Mouse (Mus musculus): Measurements from ENCODE around the gene Ninl. TPM values are rescaled to one million over a fixed set of nuclear protein-coding genes. Genes with fewer than 3 reads are reported as not detected.

Gene Ninl
- 4.7 and 5.1 TPM in 2 replicates for polyA plus RNA-seq (2012; rRNA removed)

DNA sequence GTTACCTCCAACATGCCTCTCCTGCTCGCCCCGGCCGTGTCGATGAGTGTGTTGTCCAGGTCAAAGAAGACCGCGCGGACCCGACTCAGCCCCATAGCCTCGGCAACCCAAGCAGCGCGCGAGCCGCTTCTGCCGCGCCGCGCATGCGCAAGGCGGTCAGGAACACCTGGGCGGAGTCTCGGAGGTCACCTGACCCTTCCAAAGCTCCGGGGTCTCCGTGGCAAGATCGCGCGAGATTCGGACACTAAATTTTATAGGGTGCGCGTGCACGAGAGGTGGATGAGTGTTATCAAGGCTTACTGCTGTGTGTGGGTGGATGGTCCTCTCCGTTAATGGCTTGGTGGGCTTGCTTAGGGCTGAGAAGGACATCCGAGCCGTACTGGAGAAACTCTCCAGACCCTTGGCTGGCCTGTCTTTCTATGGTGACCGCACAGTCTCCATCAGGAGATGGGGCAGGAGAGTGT lies at the start of gene Ninl, which contains the start of gene Nanp:
Ninl (minus strand) TSS at position 151 of the 464 bp plus-strand sequence.
Nanp (minus strand) TSS at position 167 of the 464 bp plus-strand sequence.

DNA sequence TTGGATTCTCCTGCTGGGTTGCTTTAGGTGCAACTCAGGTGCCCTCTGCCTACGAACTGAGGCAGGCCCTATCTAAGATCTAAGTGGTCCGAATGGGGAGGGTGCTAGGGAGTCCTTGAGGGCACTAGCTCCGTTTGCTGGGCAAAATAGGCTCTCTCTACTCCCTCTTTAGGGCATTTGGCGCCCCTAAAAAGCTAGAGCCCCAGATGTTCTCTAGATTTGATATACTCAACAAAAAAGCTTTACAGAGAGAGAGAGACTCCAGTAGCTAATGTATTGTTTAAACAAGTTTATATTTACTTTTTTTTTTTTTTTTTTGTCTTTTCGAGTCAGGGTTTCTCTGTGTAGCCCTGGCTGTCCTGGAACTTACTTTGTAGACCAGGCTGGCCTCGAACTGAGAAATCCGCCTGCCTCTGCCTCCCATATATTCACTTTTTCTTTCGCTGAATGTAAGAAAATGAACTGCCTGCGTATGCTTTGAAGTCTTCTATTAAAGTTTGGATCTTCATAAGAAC lies 134.2 kb downstream of the Ninl start, which contains the start of gene Gins1:
Gins1 (plus strand) TSS at position 465 of the 515 bp plus-strand sequence.

GRCm38 (mm10) chr2:150904272-150904935 lies 134.8 kb downstream of the Ninl start, which contains the start of gene Abhd12:
Gene Abhd12, minus strand, starts transcription at chr2:150904741.

Other genes with a start within 250 kb of the Ninl start
- 12.7 and 12.9 TPM in 2 replicates for gene Abhd12, start 134.6 kb downstream of the Ninl start, polyA plus RNA-seq (2012; rRNA removed)
- 11.8 and 12.6 TPM in 2 replicates for gene Gins1, start 134.0 kb downstream of the Ninl start, polyA plus RNA-seq (2012; rRNA removed)
- 16.0 and 17.0 TPM in 2 replicates for gene Nanp, start within 50 bp of the Ninl start, polyA plus RNA-seq (2012; rRNA removed)
- not detected in 2 replicates for gene Gm14151, start 53.0 kb upstream of the Ninl start, polyA plus RNA-seq (2012; rRNA removed)
- gene Gm14147, start 58.9 kb upstream of the Ninl start, polyA plus RNA-seq (2012; rRNA removed) = not detected in 2 replicates

Measured in liver, embryonic 18 days (tissue).